Mouse (Mus musculus): Measurements from ENCODE around the gene Gm44973.

GRCm38 (mm10) chr7:5017931-5018330 lies 2.6 kb downstream of the Gm44973 start:
- no peak for TF ChIP-seq CTCF (IDR thresholded peaks at IDR 0.05; ENCODE audit: extremely low read depth, insufficient read depth, insufficient read length, insufficient replicate concordance)
- TF ChIP-seq POLR2A (IDR thresholded peaks at IDR 0.05; ENCODE audit: low read depth, low read length), result no peak

Measured in spleen, adult 2 months (tissue).